Mouse (Mus musculus) ovary, postnatal 10 days (tissue): ENCODE data around the gene Vmn1r82.

Experiments
- DNase-seq: peaks from one replicate; pipeline ENCODE4 v3.0.0; 2022; ENCODE audit warnings: low spot score

Gene Vmn1r82

DNA sequence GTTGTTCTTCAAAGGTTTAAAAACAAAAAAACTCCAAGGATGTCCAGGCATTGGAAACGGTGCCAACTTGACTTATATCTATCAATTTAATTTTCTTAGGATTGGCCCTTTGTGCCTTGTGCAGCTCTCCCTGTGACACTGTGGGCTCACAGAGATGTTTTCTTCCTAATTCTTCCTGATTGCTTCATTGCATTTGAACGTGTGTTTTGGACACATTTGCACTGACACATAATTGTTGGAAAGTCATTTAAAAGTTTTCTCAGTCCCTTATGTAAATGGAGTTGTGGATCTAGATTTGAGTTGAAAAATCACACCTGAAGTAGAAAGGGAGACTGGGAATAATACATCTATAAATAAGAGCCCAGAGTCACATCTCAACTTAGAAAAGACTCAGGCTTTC lies at the start of gene Vmn1r82:
Vmn1r82 (plus strand) TSS at position 301 of the 400 bp plus-strand sequence.
- no peak for DNase-seq

GRCm38 (mm10) chr7:12268169-12268568 lies 32.1 kb upstream of the Vmn1r82 start, which contains the start of gene Vmn1r81:
Gene Vmn1r81 (minus strand): TSS chr7:12268269.
- no peak for DNase-seq

GRCm38 (mm10) chr7:12329381-12329780 lies 29.2 kb downstream of the Vmn1r82 start, which contains the start of gene Vmn1r83:
Gene Vmn1r83 (minus strand): TSS chr7:12329481.
- DNase-seq = no peak
